Mouse (Mus musculus): ENCODE data around the gene Nr2c1.

The Nr2c1 gene

GRCm38 (mm10) chr10:94210718-94211618, 63.1 kb downstream of the Nr2c1 start:
- peak; percentile 7 for DNase-seq (ENCODE audit: low read depth)

GRCm38 (mm10) chr10:94211725-94212124, 63.9 kb downstream of the Nr2c1 start:
- peak; percentile 34 for DNase-seq (ENCODE audit: low read depth)

GRCm38 (mm10) chr10:94225026-94225750, 77.4 kb downstream of the Nr2c1 start:
- no peak for DNase-seq (ENCODE audit: low read depth)

GRCm38 (mm10) chr10:94230172-94230981, 82.6 kb downstream of the Nr2c1 start:
- DNase-seq (ENCODE audit: low read depth): no peak

DNA sequence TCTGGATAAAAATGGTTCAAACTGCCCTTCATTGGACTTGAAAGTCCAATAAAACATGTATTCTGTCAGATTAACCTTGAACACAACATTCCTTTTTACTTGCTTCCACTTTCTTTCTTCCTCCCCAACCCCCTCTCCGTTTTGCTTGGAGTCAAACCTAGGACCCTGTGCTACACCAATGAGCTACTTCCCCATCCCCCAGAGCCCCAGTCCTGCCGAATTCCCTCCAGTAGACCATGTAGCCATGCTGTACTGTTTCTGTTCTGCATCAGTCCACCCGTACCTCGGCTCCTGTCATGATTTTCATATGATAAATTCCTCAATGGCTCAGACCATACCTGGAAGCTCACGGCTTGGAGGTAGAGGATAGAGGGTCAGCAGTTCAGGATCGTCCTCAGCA, 83.2 kb downstream of the Nr2c1 start:
- DNase-seq (ENCODE audit: low read depth): no peak

- DNase-seq (ENCODE audit: low read depth): no peak
Observed at GRCm38 (mm10) chr10:94235200-94235599, 87.4 kb downstream of the Nr2c1 start.

DNA sequence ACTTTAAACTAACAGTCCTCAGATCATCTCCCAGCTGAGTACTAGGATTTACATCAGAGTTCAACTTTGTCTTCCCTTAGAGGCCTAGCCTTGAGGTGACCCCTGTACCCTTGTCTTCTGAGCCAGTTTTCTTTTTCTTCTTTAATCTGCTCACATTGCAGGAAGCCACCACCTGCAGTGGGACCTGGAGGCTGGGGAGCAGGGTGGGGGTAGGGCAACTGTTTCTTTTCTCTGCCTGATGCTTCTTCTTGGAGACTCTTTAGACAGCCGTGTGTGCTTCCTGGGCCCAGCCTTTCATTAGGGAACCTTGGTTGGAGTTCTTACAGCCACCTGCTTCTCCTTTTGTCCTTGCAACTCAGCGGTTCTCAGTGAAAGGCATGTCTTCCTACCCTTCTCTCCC, 93.5 kb downstream of the Nr2c1 start:
- DNase-seq (ENCODE audit: low read depth): no peak

Measured in induced T-regulatory cell, adult 2 months (primary cell).